Mouse (Mus musculus) liver, embryonic 11.5 days (tissue): Measurements from ENCODE around the gene Dynlt1b. TPM values are rescaled to one million over a fixed set of nuclear protein-coding genes. Genes with fewer than 3 reads are reported as not detected.
"Not testable (repeated sequence)": the region's sequence is repeated elsewhere in the genome, so short reads cannot be mapped to it uniquely, and the experiment has no call there.

Experiments
- ATAC-seq: fragments of 200-750 bp; cut with Nextera tagmentation; replicated peaks from 2 replicates; pipeline ENCODE4 v1.8.0; 2017; ENCODE audit warnings: moderate number of reproducible peaks, mild to moderate bottlenecking, moderate TSS enrichment, moderate library complexity; ENCODE audit not compliant: low FRiP score
- DNase-seq: peaks from one replicate; pipeline ENCODE4 v3.0.0-alpha.2; 2017; ENCODE audit warnings: low spot score
- H3K27ac ChIP-seq: fragments of 300-500 bp; sonication (generic); 2 replicates; pipeline ENCODE4 v1.5.1; 2014; ENCODE audit warnings: mild to moderate bottlenecking, low read depth, low read length, control low read depth
- H3K27me3 ChIP-seq: fragments of 300-500 bp; sonication (generic); replicated peaks from 2 replicates; pipeline ENCODE4 v1.6.1; 2014; ENCODE audit warnings: low read length, mixed read lengths; ENCODE audit not compliant: control insufficient read depth, insufficient read depth
- H3K36me3 ChIP-seq: fragments of 300-500 bp; sonication (generic); 2 replicates; pipeline ENCODE4 v1.6.1; 2014; ENCODE audit warnings: mild to moderate bottlenecking, low read length, moderate library complexity, mixed read lengths; ENCODE audit not compliant: control insufficient read depth, insufficient read depth
- H3K4me1 ChIP-seq: fragments of 300-500 bp; sonication (generic); replicated peaks from 2 replicates; pipeline ENCODE4 v1.6.1; 2014; ENCODE audit warnings: low read length, mixed read lengths; ENCODE audit not compliant: control insufficient read depth, insufficient read depth
- H3K4me2 ChIP-seq: fragments of 300-500 bp; sonication (generic); 2 replicates; pipeline ENCODE4 v1.6.1; 2014; ENCODE audit warnings: mild to moderate bottlenecking, control low read depth, moderate library complexity
- H3K4me3 ChIP-seq: fragments of 300-500 bp; sonication (generic); 2 replicates; pipeline ENCODE4 v1.5.1; 2014; ENCODE audit warnings: low read depth, low read length, control low read depth
- H3K9ac ChIP-seq: fragments of 300-500 bp; sonication (generic); 2 replicates; pipeline ENCODE4 v1.6.1; 2014; ENCODE audit warnings: low read depth, low read length, control low read depth
- H3K9me3 ChIP-seq: fragments of 300-500 bp; sonication (generic); 2 replicates; pipeline ENCODE4 v1.6.1; 2016; ENCODE audit warnings: low read length, inconsistent platforms, mixed read lengths; ENCODE audit not compliant: control insufficient read depth
- WGBS: fragments of 180-500 bp; shearing (Covaris S2); extraction: QIAGEN DNeasy Blood & Tissue Kit; methylation state at CpG from one replicate; pipeline ENCODE4 v1.1.7; 2014; 5-methylcytosine and 5-hydroxymethylcytosine counted together
- polyA plus RNA-seq: library from polyadenylated mRNA; unstranded; fragments of >200 nt; fragmentation: Nextera tagmentation; extraction: Ambion mirVana; gene quantifications from 2 replicates; pipeline ENCODE4 v1.2.1, GENCODE M21; 2014

The Dynlt1b gene
- polyA plus RNA-seq, 1 experiment from 2014 or later, result 369 TPM

DNA sequence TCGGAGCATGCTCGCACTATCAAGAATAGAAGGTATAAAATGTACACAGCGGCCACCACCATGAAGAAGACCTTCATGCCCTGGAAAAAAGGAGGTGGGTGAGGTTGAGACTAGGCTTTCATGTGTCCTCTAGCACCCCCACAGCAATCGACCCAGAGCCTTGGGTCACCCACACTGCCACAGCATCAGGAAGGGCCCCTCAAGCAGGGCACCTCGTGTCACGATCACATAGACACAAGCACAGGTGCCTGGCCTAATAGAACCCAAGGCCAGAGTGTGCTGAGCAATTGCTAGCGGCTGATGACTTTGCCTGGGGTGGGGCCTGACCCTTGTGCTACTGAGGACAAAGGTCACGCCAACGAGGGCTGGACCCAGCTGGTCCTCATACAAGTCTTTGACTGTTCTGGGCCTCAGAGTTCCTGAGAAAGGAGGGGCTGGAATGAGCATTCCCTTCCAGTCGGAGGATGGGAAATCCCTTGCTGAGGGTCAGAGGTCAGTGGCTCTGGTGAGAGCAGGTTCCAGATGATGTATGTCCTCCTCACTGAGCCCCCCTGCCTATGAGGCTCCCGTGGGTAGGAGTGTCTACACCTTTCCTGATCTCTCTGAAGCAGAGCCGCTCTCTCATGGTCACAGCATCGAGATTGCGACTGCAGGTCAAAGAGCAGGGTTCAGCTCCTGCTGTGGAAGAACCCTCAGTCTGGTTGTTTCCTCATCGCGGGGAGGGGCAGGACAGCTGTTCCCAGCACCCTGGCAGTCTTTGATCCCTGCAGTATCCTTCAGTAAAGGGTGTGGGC lies 16.1 kb downstream of the Dynlt1b start:
- not testable (repeated sequence) for H3K4me1 ChIP-seq, H3K9ac ChIP-seq, DNase-seq, H3K27me3 ChIP-seq, H3K9me3 ChIP-seq, H3K27ac ChIP-seq, H3K4me3 ChIP-seq, H3K36me3 ChIP-seq, H3K4me2 ChIP-seq
- 71% methylated on average over 8 of the region's 16 CpGs for WGBS
- peak; percentile 29 for ATAC-seq

- H3K27ac ChIP-seq, H3K9me3 ChIP-seq, H3K27me3 ChIP-seq, H3K4me2 ChIP-seq, H3K4me1 ChIP-seq, DNase-seq, H3K4me3 ChIP-seq, H3K36me3 ChIP-seq, H3K9ac ChIP-seq, ATAC-seq: not testable (repeated sequence)
- WGBS, result 86% methylated on average over 8 of the region's 8 CpGs
Observed at GRCm38 (mm10) chr17:6448293-6448692, 18.4 kb downstream of the Dynlt1b start.

- H3K36me3 ChIP-seq, DNase-seq, H3K4me2 ChIP-seq, H3K9ac ChIP-seq, ATAC-seq, H3K4me1 ChIP-seq, H3K4me3 ChIP-seq, H3K27ac ChIP-seq, H3K27me3 ChIP-seq, H3K9me3 ChIP-seq: not testable (repeated sequence)
- WGBS, result 85% methylated on average over 12 of the region's 12 CpGs
Observed at GRCm38 (mm10) chr17:6449166-6449565, 19.3 kb downstream of the Dynlt1b start.

DNA sequence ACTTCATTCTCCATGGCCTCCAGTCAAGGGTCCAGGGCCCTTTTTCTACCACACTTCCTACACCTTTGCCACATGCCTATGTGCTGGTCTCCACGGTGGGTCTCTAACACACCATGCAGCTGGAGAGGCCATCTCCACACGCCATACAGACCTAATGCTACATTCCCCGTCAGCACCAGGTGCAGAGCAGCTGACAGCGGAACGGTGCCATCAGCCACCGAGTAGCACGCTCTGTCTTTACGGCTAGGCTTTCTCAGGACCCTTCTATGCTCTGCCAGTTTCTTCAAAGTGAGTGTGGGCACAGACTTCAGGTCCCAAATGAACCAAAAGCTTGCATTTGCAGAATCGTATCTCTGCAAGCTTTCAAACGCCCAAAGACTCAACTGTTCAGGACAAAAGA lies 21.3 kb downstream of the Dynlt1b start:
- H3K4me1 ChIP-seq, H3K4me3 ChIP-seq, H3K9ac ChIP-seq, H3K9me3 ChIP-seq, DNase-seq, H3K4me2 ChIP-seq, H3K27ac ChIP-seq, ATAC-seq, H3K36me3 ChIP-seq, H3K27me3 ChIP-seq: not testable (repeated sequence)
- 82% methylated on average over 2 of the region's 10 CpGs for WGBS

DNA sequence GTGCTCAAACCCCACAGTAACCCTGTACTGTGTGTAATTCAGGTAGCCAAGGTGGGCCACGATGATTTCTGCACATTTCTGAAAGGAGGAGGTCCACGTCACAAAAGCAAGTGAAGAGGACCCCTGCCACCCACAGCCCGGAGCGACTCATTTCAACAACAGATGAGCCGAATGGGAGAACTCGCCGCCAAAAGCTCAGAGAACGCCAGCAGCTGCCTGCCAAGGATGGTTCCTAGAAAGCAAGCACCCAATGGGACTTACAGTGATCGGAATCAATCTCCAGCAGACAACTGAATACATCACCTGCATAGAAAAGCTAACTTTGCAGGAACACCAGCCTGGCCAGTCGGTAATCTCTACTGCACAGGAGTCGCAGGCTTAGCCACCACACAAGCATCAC lies 22.8 kb downstream of the Dynlt1b start:
- DNase-seq, H3K4me3 ChIP-seq, H3K36me3 ChIP-seq, H3K27ac ChIP-seq, H3K9ac ChIP-seq, ATAC-seq, H3K4me1 ChIP-seq, H3K27me3 ChIP-seq, H3K4me2 ChIP-seq, H3K9me3 ChIP-seq: not testable (repeated sequence)
- 81% methylated on average over 9 of the region's 11 CpGs for WGBS

DNA sequence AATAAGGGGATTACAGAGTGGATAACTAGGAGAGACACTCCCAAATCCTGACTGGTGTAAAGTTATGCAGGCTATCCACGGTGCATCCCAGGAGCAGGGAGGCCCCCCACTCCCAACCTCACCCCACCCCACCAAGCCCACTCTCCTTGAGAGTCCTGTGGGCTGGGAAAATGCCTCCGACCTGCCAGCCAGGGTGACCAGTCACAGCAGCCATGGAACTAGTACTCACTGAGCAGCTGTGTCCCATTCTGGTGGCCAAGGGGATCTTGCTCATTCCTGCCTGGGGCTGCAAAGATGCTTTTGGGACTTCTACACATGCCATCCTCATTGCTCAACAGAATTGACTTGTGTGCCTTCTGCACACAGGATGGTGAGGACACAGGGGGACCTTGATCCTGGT lies 24.8 kb downstream of the Dynlt1b start:
- H3K36me3 ChIP-seq, H3K4me1 ChIP-seq, H3K27me3 ChIP-seq, H3K27ac ChIP-seq, H3K4me2 ChIP-seq, DNase-seq, H3K4me3 ChIP-seq, H3K9ac ChIP-seq, H3K9me3 ChIP-seq: not testable (repeated sequence)
- WGBS, result 85% methylated on average over 2 of the region's 2 CpGs
- ATAC-seq, result 0 out of 2 replicates have a peak, but pooled peaks have one; percentile 6

DNA sequence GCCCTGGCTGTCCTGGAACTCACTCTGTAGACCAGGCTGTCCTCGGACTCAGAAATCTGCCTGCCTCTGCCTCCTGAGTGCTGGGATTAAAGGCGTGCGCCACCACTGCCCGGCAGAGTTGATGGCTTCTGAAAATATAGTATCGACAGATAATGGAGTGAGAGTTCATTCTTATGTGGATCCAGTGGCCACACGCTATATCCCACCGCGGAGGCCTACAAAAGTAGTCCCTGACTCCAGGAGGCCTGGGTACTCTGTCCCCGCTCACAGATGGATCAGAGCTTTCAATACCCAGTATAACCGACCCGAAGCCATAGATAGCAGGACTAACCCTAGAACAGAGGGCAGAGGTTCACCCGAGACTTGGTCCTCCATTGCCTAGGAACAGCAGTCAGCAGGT lies 26.0 kb downstream of the Dynlt1b start:
- not testable (repeated sequence) for H3K36me3 ChIP-seq, ATAC-seq, H3K27me3 ChIP-seq, H3K4me2 ChIP-seq, DNase-seq, H3K9ac ChIP-seq, H3K4me1 ChIP-seq, H3K4me3 ChIP-seq, H3K9me3 ChIP-seq, H3K27ac ChIP-seq
- 91% methylated on average over 12 of the region's 12 CpGs for WGBS

- not testable (repeated sequence) for H3K4me1 ChIP-seq, H3K9ac ChIP-seq, H3K4me3 ChIP-seq, H3K27ac ChIP-seq, H3K27me3 ChIP-seq, ATAC-seq, H3K4me2 ChIP-seq, DNase-seq, H3K9me3 ChIP-seq, H3K36me3 ChIP-seq
- 90% methylated on average over 14 of the region's 22 CpGs for WGBS
Observed at GRCm38 (mm10) chr17:6456614-6457402, 26.9 kb downstream of the Dynlt1b start.
